Mouse (Mus musculus): Measurements from ENCODE around the gene Ager. TPM values are rescaled to one million over a fixed set of nuclear protein-coding genes. Genes with fewer than 3 reads are reported as not detected.
A peak's percentile ranks its signal among the peaks of the same experiment; 100 is the strongest.

Gene Ager
- 1 to 10 TPM; 1.8 TPM for total RNA-seq (2021)

DNA sequence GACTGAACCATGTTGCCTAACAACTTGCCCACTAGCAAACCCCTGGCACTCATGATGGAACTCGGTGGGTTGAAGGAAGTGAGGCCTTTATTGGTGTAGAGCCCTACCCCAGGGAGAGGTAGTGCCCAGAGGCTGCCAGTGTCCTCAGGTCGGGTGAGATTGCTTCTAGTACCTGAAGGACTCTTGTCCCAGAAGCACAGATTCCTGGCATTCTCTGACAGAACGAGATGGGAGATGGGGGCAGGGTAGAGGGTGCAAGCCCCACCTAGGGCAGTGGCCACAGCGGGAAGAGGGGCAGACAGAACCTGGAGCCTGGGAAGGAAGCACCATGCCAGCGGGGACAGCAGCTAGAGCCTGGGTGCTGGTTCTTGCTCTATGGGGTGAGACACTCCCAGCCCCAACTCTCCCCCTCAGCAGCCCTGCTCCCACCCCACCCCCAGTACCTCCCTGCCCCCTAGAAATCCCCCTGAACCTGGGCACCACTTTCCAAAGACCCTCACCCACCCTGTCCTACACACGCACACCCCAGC is at the start of gene Ager:
Ager (plus strand) TSS at position 297 of the 530 bp plus-strand sequence.
- DNase-seq, result no peak
- intact Hi-C loops (cut with DNase I), result loop anchor here (5.0 kb wide), 1 partner anchor 565 kb away; the partner anchor contains the start of genes Rxrb and Slc39a7

DNA sequence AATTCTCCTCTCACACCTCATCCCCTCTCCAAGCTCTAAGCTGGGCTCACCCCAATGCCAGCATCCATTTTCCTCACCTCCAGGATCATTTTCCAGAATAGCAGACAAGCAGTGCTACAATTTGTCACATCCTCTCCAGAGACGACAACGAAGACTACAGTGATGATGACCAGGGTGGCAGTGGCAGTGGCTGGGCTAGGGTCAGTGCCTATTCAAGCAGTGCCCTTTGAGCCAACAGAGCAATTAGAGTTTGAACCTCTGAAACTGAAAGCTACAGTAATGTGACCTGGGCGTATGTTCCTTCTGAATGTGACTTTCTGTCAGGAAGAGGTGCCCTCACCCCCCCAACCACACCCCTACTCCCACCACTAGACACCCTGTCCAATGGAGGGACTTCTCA is 48.5 kb upstream of the Ager start:
- no peak for DNase-seq
- intact Hi-C loops (cut with DNase I), result no loop called here

DNA sequence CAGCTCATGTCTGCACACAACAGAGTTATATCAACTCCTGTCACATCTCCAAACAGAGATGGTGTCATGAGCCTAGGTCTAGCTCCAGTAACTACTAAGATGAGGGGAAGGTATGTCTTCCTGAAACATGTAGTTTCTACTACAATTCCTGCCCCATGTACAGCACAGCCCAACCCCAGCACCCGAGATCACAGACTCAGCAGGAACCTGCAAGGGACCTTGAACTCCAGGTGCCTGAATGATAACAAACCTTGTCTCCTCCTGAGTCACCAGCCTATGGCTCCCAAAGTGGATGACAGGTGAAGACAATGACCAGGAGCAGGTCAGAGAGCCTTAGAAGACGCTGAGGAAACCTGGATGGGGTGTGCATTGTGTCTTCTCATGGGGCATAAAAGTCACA is 47.8 kb upstream of the Ager start:
- intact Hi-C loops (cut with DNase I), result no loop called here
- DNase-seq, result no peak

DNA sequence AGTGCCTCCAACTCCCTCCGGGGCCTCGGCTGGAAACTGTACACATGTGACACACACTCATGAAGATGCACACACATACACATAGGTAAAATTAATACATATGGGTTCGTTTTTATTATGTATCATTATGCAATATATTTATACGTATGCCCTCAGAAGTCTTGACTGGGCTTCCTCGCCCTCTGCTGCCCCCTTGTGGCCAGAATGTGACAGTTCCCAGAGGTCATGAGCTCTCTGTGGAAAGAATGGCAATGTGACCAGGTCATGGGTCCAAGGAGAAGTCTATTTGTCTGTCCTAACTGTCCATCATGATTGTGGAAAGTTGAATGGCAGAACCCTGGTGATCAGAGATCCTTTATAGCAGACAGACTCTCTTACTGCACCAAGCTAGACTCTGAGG is 42.2 kb upstream of the Ager start:
- intact Hi-C loops (cut with DNase I), result loop anchor here (5.0 kb wide), 1 partner anchor 118 kb away; no protein-coding TSS in a partner anchor

DNA sequence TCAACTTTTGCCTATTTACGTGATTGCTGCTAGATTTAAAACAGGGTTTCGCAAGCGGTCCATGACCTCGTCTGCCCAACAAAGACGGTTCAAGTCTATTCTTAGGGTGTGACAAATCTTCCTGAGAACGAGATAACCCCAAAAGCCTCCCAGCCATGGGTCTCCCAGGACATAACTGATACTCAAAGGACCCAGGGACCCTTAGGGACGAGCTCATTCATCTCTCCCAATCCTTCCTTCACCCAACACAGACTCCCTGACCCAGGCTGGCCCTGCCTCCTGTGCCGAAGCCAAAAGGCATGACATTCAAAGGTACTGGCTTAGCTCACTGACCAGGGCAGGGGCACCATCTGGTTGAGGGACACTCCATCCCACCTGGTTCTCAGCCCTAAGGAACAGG is 41.3 kb upstream of the Ager start:
- no peak for DNase-seq
- intact Hi-C loops (cut with DNase I), result loop anchor here (5.0 kb wide), 1 partner anchor 119 kb away; no protein-coding TSS in a partner anchor

More for the DNA sequence above, 42.2 kb upstream of the Ager start:
- peak; percentile 82 for DNase-seq

DNA sequence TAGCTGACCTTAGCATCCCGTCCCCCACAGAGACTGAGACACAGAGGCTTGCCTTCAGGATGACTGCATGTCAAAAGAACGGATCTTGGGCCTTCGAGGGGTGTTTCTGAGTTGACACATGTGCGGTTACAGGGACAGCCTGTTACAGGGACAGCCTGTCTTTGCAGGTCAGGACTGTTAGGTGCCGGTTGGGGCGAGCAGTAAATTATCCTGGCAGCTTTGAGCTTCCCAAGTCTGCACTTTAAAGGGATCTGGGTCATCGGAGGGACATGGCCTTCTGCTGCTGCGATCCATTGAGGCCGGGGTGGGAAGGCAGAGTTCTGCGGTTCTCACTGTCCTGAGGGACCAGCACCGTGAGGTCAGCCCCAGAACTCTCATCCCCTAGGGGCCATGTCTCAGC is 40.3 kb upstream of the Ager start:
- intact Hi-C loops (cut with DNase I), result loop anchor here (5.0 kb wide), 1 partner anchor 120 kb away; no protein-coding TSS in a partner anchor
- no peak for DNase-seq

DNA sequence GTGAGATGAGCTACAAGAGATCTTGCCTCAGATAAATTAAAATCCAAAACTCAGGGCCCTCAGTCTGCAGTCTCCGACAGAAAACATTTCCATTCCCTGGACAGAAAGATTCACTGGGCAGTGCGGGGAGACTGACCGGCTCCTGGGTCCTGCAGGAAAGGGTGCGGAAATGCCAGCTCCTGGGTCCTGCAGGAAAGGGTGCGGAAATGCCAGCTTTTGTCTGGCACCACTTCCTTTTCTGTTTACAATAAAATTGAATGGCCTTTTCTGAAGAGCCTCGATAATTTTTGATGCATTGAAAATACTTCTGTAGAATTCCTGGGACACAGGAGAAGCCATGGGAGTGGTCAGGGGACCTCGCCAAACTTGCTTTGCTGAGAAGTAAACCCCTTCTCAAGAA is 38.5 kb upstream of the Ager start:
- intact Hi-C loops (cut with DNase I), result loop anchor here (5.0 kb wide), 1 partner anchor 122 kb away; no protein-coding TSS in a partner anchor
- DNase-seq, result no peak

DNA sequence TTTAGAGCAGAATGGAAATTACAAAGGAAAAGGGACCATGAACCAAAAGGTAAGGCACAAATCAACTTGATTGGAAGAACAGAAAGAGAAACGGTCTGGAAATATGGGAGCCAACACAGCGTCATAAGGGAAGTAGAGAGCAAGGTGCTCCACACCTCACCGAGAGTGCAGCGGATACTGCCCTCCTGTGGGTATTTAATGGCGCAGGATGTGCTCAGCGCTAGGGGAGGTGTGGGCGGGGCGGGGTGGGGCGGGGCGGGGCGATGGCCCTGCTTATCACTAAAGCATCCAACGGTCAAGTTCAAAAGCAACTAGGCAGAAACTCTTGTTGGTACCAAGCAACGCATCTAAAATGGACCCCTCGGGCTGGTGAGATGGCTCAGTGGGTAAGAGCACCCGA is 37.8 kb upstream of the Ager start:
- intact Hi-C loops (cut with DNase I), result loop anchor here (5.0 kb wide), 1 partner anchor 123 kb away; no protein-coding TSS in a partner anchor
- DNase-seq, result no peak

DNA sequence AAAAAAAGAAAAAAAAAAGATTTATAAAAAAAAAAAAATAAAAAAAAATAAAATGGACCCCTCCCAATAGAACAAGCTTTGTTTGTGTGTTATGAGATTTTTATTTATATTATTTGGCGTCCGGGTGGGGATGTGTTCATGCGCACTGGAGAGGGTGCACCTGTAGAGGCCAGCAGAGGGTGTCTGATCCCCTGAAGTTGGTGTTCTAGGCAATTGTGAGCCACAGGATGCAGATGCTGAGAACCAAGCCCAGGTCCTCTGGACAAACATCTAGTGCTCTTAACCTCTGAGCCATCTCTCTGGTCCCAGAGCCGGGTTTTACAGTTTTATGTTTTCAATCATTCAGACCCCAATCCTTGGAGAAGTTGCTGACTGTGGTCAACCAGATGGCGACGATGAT is 37.2 kb upstream of the Ager start:
- no peak for DNase-seq
- intact Hi-C loops (cut with DNase I), result no loop called here

DNA sequence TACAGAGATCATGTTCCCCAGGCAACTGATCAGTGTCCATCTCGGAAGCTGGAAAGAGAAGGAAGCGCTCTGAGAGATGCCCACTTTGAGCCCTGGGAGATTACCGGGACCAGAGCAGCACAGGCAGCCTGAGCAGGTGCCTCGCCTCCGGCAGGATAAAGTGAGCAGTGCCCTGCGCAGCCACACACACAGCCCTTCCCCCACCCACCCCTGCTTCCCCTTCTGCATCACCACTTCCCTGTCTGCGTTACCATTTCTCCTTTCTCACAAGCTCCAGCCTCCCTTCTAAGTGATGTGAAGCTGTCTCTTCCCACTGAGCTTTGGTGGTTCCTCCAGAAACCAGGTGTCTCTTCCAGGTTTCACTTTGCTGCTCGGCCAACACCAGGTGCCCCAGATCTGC is 36.5 kb upstream of the Ager start:
- intact Hi-C loops (cut with DNase I), result no loop called here
- no peak for DNase-seq

DNA sequence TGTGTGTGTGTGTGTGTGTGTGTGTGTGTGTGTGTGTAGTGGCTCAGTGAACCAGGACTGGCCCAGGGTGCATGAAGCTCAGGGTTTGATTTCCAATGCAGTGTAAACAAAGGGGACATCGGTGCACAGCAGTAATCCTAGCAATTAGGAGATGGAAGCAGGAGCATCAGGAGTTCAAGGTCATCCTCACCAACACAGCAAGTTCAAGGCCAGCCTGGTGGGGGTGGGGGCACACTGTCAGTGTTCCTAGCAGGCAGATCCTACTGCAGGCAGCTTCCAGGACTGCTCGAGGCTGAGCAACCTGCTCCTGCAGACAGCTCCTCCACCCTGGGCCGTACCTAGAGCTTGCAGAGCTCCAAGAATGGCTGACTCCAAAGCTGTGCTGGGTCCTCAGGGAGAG is 35.1 kb upstream of the Ager start:
- intact Hi-C loops (cut with DNase I), result no loop called here
- no peak for DNase-seq

DNA sequence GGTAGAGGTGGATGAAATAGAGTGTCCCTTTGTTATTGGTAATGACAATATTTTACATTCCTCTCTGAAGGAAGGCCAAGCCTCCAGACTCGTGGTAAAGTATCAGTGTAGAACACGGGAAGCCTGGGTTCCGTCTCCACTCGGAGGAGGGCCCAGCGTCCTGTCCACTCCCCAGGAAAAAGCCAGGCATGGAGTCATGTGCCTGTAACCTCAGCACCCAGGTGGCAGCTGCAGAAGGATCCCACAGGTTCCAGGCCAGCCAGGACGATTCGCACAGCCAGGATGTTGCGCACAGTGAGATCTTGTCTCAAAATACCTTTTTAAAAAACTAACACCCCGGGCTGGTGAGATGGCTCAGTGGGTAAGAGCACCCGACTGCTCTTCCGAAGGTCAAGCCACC is 34.3 kb upstream of the Ager start:
- intact Hi-C loops (cut with DNase I), result no loop called here
- no peak for DNase-seq

DNA sequence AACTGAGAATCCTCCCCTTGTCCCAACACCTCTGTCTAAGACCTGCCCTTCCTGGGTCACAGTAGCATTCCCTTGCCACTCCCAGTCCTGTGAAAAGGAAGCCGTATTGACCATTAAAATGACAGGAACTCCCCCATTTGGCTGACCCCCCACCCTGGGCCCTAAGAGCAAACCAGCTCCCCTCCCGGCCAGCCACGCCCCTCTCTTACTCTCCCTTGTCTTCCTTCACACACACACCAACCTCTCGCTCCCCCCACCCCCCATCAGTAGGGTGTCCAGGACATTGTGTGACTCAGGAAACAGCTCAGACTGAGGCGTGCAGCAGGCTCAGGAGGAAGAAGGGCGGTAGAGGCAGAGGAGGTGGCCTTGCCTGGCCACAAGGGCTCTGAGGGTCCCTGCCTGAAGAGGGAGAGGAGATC is 33.6 kb upstream of the Ager start, which contains the start of gene Notch4:
Notch4 (plus strand) TSS at position 266 of the 419 bp plus-strand sequence.
- no peak for DNase-seq

DNA sequence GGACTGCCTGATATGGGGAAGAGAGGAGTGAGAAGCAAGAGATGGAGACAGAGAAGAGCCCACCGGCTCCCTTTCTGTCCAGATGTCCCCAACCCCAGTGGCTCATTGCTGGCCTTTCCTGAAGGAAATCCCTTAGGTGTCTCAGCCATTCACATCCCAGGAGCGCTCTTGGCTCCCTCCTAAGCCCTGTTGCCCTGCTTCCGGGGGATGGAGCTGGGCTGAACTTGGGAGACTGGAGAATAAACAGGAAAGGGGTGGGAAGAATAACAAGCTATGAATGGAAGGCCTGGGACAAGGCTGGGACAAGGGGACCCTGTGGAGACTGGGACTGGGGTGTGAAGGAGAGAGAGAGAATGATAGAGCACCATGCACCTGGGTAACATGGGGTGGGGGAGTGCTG is 32.9 kb upstream of the Ager start:
- intact Hi-C loops (cut with DNase I), result no loop called here
- no peak for DNase-seq

More for the DNA sequence above, 33.6 kb upstream of the Ager start, which contains the start of gene Notch4:
- intact Hi-C loops (cut with DNase I), result no loop called here

DNA sequence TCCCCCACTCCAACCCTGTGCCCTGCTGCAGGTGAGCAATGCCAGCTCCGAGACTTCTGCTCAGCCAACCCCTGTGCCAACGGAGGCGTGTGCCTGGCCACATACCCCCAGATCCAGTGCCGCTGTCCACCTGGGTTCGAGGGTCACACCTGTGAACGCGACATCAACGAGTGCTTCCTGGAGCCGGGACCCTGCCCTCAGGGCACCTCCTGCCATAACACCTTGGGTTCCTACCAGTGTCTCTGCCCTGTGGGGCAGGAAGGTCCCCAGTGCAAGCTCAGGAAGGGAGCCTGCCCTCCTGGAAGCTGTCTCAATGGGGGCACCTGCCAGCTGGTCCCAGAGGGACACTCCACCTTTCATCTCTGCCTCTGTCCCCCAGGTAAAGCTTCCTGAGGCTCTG is 30.4 kb upstream of the Ager start:
- intact Hi-C loops (cut with DNase I), result no loop called here
- DNase-seq, result no peak

DNA sequence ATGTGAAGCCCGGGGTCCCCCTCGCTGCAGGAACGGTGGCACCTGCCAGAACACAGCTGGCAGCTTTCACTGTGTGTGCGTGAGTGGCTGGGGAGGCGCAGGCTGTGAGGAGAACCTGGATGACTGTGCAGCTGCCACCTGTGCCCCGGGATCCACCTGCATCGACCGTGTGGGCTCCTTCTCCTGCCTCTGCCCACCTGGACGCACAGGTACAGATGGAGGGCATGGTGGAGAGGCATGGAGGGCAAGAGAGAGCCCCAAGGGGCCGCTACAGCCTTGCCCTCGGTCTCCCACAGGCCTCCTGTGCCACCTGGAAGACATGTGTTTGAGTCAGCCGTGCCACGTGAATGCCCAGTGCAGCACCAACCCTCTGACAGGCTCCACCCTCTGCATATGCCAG is 29.2 kb upstream of the Ager start:
- intact Hi-C loops (cut with DNase I), result no loop called here
- no peak for DNase-seq

DNA sequence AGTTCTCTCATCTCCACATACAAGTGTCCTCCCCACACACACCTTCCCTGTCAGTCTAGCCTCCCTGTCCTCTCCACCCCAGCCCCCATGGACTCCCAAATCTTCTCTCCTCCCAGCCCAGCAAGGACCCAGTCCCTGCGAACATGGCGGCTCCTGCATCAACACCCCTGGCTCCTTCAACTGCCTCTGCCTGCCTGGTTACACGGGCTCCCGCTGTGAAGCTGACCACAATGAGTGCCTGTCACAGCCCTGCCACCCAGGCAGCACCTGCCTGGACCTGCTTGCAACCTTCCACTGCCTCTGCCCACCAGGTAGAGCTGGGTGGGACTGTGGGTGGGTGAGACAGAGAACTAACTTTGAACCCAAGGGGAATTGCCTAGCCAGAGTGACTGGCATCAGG is 27.7 kb upstream of the Ager start:
- DNase-seq, result no peak
- intact Hi-C loops (cut with DNase I), result no loop called here

DNA sequence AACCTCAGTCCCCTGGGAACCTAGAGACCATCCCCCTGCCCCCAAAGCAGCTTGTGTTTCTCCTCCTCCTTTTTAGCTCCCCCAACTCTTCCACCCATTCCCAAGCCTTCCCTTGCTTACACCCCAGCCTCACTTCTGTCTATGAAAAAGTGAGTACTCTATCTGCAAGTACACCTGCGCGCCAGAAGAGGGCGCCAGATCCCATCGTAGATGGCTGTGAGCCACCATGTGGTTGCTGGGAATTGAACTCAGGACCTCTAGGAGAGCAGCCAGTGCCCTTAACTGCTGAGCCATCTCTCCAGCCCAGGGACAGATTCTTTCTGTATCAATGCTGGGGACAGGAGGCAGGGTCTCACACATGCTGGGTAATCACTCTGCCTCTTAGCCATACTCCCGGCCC is 25.8 kb upstream of the Ager start:
- DNase-seq, result no peak
- intact Hi-C loops (cut with DNase I), result no loop called here

DNA sequence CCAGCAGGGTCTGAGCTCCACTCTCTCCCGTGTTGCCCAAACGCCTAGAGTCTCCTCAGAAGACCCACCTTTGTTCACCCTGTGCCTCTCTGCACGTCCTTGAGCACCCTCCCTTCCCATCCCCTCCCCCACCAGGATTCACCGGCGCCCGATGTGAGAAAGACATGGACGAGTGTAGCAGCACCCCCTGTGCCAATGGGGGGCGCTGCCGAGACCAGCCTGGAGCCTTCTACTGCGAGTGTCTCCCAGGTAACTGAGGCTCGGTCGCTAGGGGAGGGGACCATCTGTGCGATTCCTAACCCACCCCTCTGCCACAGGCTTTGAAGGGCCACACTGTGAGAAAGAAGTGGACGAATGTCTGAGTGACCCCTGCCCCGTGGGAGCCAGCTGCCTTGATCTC is 25.3 kb upstream of the Ager start:
- intact Hi-C loops (cut with DNase I), result no loop called here
- DNase-seq, result no peak

DNA sequence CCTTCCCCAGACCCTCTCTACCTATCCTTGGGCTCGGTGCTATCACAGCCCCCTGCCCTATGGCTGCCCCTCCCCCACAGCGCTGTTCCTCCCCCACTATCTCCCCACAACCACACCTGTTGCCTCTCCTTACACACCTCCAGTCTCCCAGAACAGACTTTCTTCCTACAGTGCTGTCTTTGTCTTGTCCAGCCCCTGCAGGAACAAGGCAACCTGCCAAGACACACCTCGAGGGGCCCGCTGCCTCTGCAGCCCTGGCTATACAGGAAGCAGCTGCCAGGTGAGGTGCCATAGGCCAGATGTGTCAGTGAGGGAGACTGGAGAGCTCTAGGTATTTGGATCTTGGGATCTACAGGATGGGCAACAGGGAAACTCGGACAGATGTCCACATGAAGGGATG is 21.1 kb upstream of the Ager start:
- intact Hi-C loops (cut with DNase I), result no loop called here
- DNase-seq, result no peak

DNA sequence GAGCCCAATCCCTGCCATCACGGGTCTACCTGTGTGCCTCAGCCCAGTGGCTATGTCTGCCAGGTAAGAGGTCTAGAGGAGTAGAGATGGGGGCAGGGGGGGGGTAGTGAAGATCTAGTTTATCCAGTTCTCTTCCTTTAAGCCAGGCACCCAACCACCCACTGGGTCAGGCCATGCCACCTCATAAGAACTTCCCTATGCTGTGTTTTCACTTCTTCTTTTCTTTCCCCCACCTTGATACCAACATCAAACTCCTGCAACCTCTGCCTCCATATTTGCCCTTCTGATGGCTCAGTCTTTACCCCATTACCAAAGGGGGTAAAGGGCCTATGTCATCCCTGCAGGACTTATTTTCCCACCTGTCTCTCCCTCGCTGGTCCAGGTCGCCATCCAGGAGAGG is 19.6 kb upstream of the Ager start:
- intact Hi-C loops (cut with DNase I), result no loop called here
- DNase-seq, result no peak

DNA sequence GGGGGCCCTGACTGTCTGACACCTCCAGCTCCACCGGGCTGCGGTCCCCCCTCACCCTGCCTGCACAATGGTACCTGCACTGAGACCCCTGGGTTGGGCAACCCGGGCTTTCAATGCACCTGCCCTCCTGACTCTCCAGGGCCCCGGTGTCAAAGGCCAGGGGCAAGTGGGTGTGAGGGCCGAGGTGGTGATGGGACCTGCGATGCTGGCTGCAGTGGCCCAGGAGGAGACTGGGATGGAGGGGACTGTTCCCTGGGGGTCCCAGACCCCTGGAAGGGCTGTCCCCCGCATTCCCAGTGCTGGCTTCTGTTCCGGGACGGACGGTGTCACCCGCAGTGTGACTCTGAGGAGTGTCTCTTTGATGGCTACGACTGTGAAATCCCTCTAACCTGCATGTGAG is 15.1 kb upstream of the Ager start:
- no peak for DNase-seq
- intact Hi-C loops (cut with DNase I), result no loop called here

DNA sequence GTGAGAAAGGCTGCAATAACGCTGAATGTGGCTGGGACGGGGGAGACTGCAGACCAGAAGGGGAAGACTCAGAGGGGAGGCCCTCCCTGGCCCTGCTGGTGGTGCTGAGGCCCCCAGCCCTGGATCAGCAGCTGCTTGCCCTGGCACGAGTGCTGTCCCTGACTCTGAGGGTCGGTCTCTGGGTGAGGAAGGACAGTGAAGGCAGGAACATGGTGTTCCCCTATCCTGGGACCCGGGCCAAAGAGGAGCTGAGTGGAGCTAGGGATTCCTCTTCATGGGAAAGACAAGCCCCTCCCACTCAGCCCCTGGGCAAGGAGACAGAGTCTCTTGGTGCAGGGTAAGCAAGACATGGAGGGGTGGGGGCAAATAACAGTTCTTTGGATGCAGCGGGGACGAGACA is 14.3 kb upstream of the Ager start:
- peak; percentile 41 for DNase-seq
- intact Hi-C loops (cut with DNase I), result no loop called here
